15 mouse cellular contexts compared by ENCODE assay signal in the genomic region with DNA sequence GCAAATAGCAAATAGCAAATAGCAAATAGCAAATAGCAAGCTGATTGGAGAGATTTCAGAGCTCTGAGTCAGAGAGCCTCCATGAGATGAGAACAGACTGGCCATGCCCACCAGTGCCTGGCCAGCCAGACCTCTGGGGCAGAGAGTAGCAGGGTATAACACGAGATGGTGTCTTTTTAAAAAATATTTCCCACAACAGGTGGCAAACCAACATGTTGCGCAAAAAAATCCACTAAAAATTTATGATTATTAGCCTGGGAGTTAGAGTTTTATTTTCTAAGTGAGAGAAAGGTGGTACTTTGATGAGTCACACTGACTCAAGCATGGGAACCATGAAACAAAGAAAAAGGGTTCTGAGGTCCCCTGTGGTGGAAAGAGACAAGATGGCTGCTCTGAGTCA.
DNase-seq lines count a peak whose midpoint lies in the region.
"Had no signal": no experiment of that assay in that cellular context is flagged by ENCODE, and none has a peak within 500 bp of the region (broad histone marks: within the 10 kb centered on the region; RNA-seq: fewer than 3 reads in every experiment).

No protein-coding gene starts in this region.

- peak; percentile 7 for DNase-seq in 3T3-L1 (ENCODE audit: low read depth, low spot score)
- DNase-seq in Muller cell, postnatal 12 days (ENCODE audit: inconsistent ontology term), result peak; percentile 14
- no peak for DNase-seq in thymus, postnatal 10 days (ENCODE audit: low spot score in 2 of 2)
- DNase-seq in right cerebral cortex, postnatal 36 days (ENCODE audit: low spot score in 2 of 2), result no peak
- no peak for DNase-seq in urinary bladder, adult 2 months (ENCODE audit: low spot score)
- DNase-seq: adrenal gland, adult 2 months; adrenal gland, postnatal 10 days; adrenal gland, postnatal 25 days; cerebellum, adult 11 months; cerebellum, adult 18-20 months; cerebellum, adult 8-10 months; cerebellum, adult 9-11 months; cerebellum, postnatal 14 days; cerebellum, postnatal 36 days; embryo, embryonic 11 days had no signal

Comparison
In these comparisons a context has a peak if more than half of its experiments do, and no peak if none do; other contexts are left out.
1. DNase-seq: peak in 3T3-L1 (single experiment) and Muller cell, postnatal 12 days (single experiment); none in thymus, postnatal 10 days (0 of 2), right cerebral cortex, postnatal 36 days (0 of 2) and urinary bladder, adult 2 months (single experiment).